Mouse (Mus musculus) embryo, embryonic 10.5 days (tissue): Measurements from ENCODE around the gene Spag8.
A peak's percentile ranks its signal among the peaks of the same experiment; 100 is the strongest.

Source experiments
- DNase-seq: peaks from one replicate; pipeline ENCODE4 v3.0.0-alpha.2; 2015; ENCODE audit warnings: low spot score

Spag8 gene

GRCm38 (mm10) chr4:43653161-43654015, at the start of gene Spag8:
Gene Spag8 (minus strand): TSS chr4:43653594.
- peak; percentile 82 for DNase-seq

DNA sequence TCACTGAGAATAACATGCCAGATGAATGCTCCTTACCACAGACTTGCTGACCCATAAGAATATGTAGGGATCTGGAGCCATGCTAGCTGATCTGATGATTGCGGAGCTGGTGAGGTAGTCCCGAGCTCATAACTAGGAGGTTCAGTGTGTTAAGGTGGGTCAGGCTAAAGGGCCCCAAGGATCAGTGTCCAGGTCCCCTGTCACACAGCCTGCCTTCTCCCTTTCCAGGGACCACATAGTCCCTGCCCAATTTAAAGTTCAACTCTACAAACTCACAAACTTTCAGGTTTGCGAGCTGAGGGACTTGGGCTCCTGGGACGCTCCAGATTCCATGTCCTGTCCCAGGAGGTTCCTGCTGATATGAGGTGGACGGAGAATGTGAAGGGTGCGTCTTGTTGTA, 47.3 kb upstream of the Spag8 start, which contains the start of gene Olfr70:
Gene Olfr70 (minus strand): TSS at position 101 of the 400 bp plus-strand sequence.
- no peak for DNase-seq

GRCm38 (mm10) chr4:43696561-43696960, 43.2 kb upstream of the Spag8 start:
- DNase-seq: no peak

DNA sequence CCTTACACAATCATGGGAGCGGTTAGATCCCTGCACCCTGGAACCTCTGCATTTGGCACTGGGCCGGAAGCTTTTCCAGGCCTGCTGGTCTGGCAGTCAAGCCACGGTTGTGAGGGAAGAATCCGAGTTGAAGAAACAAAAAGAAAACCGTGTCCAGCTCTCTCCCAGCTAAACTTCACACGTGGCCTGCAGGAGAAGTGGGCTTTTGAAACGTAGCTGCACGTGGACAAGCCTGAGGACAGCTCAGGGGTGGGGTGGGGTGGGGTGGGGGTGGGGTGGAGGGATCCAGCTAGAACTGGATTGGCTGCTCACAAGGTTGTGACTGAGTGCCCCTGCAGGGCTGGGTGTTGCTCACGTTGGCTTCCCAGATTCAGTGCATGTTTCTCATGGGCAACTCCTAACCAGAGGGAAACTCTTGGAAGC, 41.9 kb upstream of the Spag8 start:
- DNase-seq: no peak

DNA sequence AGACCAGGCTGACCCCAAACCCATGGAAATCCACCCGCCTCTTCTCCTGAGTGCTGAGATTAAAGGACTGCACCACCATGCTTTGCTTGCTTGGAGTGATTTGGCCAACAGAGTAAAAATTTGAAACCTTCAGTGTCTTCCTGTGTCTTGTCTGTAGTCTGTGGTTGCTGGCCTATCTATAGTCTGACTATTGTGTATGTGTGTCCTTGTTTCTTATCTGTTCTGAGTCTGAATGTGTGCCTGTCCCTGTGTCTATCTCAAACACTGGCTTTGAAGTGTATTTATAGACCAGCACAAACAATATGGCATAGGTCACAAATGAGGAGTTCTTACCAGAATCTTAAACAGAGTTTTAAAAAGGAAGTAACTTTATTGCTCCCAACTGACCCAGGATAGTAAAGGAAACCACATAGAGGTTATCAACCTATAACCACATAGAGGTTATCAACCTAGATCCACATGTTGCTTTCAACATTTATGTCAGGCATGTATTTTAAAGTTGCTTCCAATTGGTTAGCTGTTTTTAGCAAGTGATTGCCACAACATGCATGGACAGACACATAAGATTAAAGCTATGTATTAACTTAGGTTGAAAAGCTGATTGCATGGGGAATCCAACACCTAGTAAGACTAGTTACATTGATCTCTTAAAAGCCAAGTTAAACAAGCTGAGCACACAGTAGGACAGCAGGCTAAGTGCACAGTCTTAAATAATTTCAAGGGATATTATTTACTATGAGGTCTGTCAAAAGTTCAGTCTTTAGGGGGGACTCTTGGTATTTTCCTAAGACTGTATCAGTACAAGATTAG, 41.2 kb upstream of the Spag8 start:
- no peak for DNase-seq

GRCm38 (mm10) chr4:43693806-43694241, 40.4 kb upstream of the Spag8 start:
- DNase-seq: no peak

DNA sequence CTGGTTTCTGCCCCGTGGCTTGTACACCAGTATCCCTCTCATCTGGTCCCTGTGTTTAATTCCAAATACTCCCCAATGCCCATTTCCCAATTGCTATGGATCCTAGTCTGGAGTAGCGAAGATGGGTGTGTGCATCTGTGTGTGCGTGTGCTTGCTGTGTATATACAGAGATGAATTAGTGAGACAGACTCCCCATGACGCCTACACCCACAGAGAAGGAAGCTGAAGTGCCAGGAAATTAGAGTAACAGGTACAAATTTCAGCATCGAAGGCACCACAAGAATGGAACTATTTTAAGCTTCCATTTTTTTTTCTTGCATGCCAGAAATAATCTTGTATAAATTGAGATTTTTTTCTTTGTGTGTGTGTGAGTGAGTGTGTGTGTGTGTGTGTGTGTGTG, 37.6 kb upstream of the Spag8 start:
- no peak for DNase-seq

DNA sequence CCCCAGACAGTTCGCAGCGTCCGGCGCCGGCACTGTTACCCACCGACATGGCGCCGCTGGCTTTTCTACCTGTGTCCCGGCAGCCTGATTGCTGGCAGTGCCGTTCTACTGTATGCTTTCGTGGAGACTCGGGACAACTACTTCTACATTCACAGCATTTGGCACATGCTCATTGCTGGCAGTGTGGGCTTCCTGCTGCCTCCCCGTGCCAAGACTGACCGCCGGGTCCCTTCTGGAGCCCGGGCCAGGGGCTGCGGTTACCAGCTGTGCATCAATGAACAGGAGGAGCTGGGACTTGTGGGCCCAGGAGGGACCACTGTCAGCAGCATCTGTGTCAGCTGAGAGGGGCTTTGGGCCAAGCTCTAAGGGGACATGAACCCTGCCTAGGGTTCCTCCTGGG, 36.6 kb upstream of the Spag8 start:
- no peak for DNase-seq

DNA sequence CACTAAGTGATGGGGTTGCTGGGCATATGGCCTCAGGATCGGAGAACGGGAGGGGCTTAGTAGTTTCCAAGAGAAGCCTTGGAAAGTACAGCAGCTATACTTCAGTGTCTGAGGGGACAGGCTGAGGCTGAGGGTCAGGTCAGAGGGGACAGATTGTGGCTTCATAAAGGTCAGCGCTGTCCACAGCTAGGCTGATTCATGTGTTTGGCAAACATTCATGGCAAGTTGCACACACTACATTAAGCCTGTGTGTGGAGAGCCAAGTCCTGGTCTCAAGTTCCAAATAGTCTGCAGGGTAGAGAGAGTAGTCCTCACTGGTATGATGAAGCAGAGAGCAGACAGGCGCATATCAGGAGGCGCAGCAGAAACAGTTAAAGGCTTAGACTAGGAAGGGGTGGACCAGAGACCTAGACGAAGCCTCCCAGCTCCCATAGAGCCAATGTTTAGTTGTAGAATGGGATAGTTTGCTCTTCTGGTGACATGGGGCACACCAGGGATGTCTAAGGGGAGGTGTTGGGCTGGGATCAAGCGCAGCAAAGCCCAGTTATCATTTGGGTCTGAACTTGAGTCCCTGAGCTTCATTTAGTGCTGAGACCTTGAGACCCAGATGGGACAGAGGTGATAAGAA, 26.1 kb upstream of the Spag8 start:
- DNase-seq: no peak

DNA sequence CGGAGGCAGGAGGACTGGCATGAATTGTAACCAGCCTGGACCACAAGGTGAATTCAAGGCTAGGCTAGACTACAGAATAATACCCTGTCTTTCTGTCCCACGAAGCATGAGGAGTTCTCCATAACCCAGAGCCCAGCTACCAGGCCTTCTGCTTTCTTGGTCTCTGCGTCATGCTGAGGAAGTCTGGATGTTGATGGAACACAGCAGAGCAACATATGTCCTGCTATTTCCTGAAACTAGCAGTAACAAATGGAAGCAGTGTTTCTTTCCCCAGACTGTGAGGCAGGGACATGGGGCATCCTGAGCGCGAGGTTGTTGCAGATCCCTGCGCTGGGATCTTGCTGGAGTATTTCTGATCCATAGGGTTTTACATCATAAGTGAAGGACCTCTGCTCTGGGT, 25.1 kb upstream of the Spag8 start:
- no peak for DNase-seq

GRCm38 (mm10) chr4:43675608-43676007, 22.2 kb upstream of the Spag8 start:
- DNase-seq: no peak

GRCm38 (mm10) chr4:43674974-43675373, 21.6 kb upstream of the Spag8 start:
- no peak for DNase-seq

DNA sequence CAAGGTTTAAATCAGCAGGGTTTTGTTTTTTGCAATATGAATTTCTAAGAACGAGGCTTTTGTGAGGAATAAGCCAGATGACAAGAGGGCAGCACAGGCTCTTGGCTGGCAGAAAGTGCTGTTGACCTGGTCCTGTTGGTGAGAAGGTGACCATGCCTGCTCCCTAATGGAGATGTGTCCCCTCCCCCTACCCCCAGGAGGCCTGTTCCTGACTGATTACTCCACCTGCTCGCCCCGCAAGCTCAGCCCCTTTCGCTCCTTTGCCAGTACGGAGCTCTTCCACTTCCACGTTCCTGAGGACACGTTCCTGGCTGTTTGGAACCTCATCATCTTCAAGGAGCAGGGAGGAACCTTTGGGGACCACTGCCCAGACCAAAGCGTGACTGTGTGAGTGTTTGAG, 20.3 kb upstream of the Spag8 start:
- no peak for DNase-seq

DNA sequence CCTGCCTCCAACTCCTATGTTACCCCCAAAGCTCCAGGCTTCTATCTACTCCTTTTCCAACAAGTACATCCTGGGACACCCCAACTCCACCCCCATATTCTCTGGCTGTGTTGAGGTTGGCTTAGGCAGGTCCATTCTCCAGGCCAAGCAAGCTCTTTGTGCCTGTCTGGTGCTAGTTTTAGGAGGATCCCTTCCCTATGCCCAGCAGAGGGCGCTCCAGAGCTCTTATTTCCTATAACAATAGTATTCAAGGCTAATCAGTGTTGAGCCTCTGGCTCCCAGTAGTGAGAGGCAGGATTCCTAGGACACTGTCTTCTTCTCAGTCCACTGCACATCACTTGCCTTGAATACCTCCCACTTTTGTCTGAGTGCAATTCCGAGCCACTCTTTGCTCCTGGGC, 18.7 kb upstream of the Spag8 start:
- peak; percentile 98 for DNase-seq

- DNase-seq: peak; percentile 74
Observed at GRCm38 (mm10) chr4:43669428-43669794, 16.0 kb upstream of the Spag8 start.

DNA sequence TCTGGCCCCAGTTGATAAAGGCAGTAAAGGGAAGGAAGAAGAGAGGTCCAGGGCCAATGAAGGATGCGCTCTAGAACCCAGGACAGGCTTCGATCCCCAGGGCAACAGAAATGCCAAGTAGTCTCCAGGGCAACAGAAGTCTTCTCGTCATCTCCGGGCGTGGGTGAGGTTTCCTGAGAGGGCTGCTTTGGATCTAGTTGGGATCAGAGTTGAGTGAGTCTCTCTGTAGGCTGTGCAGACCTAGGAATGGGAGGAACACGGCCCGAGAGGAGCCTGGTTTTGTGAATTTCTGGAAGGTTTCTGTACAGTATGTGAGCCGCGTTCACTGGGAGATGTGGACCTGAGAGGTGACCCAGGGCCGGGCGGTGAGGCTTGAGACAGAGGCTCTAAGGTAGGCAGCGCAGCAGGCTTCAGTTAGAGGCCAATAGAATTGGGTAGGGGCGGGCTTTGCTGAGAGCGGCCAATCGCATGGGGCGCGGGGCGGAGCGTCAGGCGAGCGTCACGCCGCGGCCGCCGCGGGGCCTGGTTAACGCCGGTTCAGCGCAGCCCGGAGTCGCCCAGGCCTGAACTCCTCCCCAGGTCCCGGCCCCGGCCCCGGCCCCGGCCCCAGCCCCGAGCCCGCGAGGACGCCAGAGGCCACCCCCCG, 15.5 kb upstream of the Spag8 start, which contains the start of the genes Tmem8b and Fam221b:
Gene Tmem8b (plus strand): TSS at position 190 of the 646 bp plus-strand sequence.
Gene Fam221b (minus strand): TSS at position 364 of the 646 bp plus-strand sequence.
- peak; percentile 94 for DNase-seq

GRCm38 (mm10) chr4:43666412-43666811, 13.0 kb upstream of the Spag8 start:
- DNase-seq: peak; percentile 63

DNA sequence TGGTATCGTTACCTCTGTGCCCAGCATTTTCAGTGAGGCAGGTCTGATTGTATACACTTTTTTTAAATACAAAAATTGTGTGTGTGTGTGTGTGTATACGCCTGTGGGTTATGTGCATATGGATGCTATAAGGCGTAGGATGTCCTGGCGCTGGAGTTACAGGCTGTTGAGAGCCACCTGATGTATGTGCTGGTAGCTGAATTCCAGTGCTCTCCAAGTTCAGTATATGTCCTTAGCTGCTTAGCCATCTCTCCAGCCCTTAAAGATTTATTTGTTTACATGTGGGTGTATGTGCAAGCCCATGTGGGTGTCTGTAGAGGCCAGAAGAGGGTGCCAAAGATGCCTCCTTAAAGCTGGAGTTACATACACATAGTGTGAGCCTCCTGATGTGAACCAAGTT, 3.8 kb upstream of the Spag8 start:
- no peak for DNase-seq

DNA sequence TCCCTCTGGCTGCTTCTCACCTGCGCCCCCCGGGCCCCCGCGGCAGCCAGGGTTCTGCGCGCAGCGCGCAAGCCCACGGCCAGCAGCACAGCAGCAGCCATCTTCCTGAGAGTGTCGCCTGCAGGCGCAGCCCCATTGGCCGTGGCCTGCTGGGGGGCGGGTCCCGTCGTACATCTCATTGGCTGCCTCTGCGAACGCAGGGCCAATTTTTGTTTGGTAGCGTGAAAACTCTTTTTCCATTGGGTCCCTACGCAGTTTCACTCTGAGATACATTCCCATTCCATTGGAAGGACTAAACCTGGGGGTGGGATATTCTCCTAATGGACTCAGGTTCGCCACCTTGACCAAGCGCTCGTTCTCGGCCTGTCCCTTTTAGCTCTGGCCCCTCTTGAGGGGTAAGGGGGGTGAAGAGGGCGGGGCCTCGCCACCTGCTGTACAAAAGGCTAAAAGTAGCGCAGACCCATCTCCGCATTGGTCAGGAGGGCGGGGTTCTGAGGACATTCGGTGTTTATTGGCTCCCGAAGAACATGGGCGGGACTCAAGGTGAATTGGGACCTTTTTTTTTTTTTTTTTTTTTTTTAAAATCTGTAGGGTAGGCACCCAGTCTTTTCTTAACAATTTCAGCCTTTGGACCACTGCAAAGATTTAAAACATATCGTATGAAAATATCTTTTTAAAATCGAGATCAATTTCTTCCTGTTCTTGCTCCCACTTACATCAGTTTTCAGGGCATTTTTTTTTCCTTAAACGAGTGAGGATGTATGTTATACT, 3.1 kb upstream of the Spag8 start, which contains the start of gene Hint2:
Gene Hint2 (minus strand): TSS at position 128 of the 771 bp plus-strand sequence.
- peak; percentile 97 for DNase-seq

- DNase-seq: no peak
Observed at GRCm38 (mm10) chr4:43655656-43656338, 2.4 kb upstream of the Spag8 start.
